Mouse (Mus musculus) lung, adult 2 months (tissue): Measurements from ENCODE around the gene Sh3gl2.

Experiments used
- CTCF ChIP-seq: fragments of 200-500 bp; IDR thresholded peaks from 2 replicates; pipeline ENCODE4 v1.5.1; 2011; ENCODE audit warnings: mild to moderate bottlenecking, low read length, control low read depth; ENCODE audit not compliant: insufficient read depth
- POLR2A ChIP-seq: fragments of 200-500 bp; IDR thresholded peaks from 2 replicates; pipeline ENCODE4 v1.6.1; 2011; ENCODE audit warnings: low read depth, mild to moderate bottlenecking, control low read depth, low read length, borderline replicate concordance; ENCODE audit errors: extremely low read depth

DNA sequence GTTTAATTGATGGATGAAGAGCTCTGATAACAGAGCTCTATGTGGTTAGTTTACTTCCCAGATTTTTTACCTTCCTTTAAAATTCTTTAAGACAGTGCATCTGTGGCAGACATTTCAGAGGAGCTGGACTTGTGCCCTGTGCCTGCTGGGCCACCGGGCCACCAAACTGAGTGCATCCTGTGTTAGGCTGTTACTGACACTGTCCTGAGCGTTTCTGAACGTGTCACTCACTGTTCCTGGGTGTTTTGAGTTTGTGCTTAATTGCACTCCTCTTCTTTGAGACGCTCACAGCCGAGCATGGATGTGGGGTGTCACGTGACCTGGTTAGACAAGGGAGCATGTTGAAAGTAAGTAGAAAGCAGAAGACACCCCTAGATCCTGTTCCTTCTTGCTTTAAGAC, 57.2 kb downstream of the Sh3gl2 start:
- TF ChIP-seq CTCF = no peak
- TF ChIP-seq POLR2A = no peak
